Mouse (Mus musculus): ENCODE data around the gene Limd2. TPM values are rescaled to one million over a fixed set of nuclear protein-coding genes. Genes with fewer than 3 reads are reported as not detected.

Gene Limd2
- polyA plus RNA-seq, 1 experiment from 2014 or later: 207 TPM

- Histone ChIP-seq H3K36me3 (ENCODE audit: insufficient read depth, low read length) (peaks cover 19% of the 10 kb centered on the region; the same call in 1 of the 2 replicates), H3K27ac (ENCODE audit: low read length) (peak overlapping the region; percentile 91), H3K4me3 (ENCODE audit: low read length) (peak overlapping the region; percentile 75), H3K4me1 (ENCODE audit: insufficient read depth, low read length) (peaks cover 7% of the 10 kb centered on the region), H3K9me3 (ENCODE audit: low read length) (no peaks in the 10 kb centered on the region), H3K4me2 (replicated peaks; ENCODE audit: low read depth, low read length) (peak overlapping the region; percentile 83), H3K27me3 (ENCODE audit: insufficient read depth, low read length) (no peaks in the 10 kb centered on the region), H3K9ac (replicated peaks; ENCODE audit: low read length) (peak overlapping the region; percentile 78)
- under 1% methylated on average over 43 of the region's 44 CpGs for WGBS
- ATAC-seq (ENCODE audit: low FRiP score, low TSS enrichment): peak; percentile 99
Observed at GRCm38 (mm10) chr11:106193371-106194154, 32.9 kb upstream of the Limd2 start.

DNA sequence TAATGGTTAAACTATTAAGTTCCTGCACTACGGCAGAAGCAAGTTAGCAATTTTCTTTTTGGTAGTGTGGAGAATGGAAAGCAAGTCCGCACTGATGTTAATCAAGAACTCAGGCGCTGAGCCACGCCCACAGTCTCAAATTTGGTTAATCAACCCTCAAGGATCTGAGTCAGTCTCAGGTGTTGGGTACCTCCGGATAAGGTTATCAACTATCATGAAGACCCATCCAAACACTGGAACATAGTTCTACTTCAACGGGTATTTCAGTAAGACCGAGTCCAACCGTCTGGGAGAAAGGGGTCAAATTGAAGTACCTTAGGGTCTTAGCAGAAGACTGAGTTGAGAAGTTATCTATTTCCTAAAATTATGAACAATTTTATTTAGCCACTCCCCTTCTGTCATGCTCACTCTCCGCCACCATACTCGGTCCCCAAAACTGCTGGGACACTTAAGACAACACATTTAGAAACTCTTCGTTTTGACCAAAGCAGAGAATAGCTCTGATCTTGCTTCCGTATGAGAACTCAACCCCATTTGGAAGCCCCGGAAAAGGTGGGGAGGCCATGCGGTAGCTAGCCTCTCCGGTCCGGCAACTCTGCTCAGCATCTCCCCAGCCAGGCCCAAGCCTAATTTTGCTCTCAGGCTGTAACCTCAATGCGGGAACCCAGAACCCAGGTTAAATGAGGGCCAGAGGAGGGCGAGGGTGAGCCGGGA, 32.2 kb upstream of the Limd2 start:
- peak overlapping the region; percentile 89 for H3K27ac ChIP-seq (ENCODE audit: low read length)
- H3K4me3 ChIP-seq (ENCODE audit: low read length): peak overlapping the region; percentile 75
- ATAC-seq (ENCODE audit: low FRiP score, low TSS enrichment): peak; percentile 20
- peak overlapping the region; percentile 78 for H3K9ac ChIP-seq (replicated peaks; ENCODE audit: low read length)
- H3K36me3 ChIP-seq (ENCODE audit: insufficient read depth, low read length): peaks cover 11% of the 10 kb centered on the region; the same call in 1 of the 2 replicates
- H3K9me3 ChIP-seq (ENCODE audit: low read length): no peaks in the 10 kb centered on the region
- no peaks in the 10 kb centered on the region for H3K27me3 ChIP-seq (ENCODE audit: insufficient read depth, low read length)
- peaks cover 7% of the 10 kb centered on the region for H3K4me1 ChIP-seq (ENCODE audit: insufficient read depth, low read length)
- peak overlapping the region; percentile 83 for H3K4me2 ChIP-seq (replicated peaks; ENCODE audit: low read depth, low read length)
- 7% methylated on average over 19 of the region's 19 CpGs for WGBS

GRCm38 (mm10) chr11:106192241-106192640, 31.6 kb upstream of the Limd2 start:
- H3K9me3 ChIP-seq (ENCODE audit: low read length): no peaks in the 10 kb centered on the region
- H3K9ac ChIP-seq (replicated peaks; ENCODE audit: low read length): peak overlapping the region; percentile 42; the same call in 1 of the 2 replicates
- H3K4me1 ChIP-seq (ENCODE audit: insufficient read depth, low read length): peaks cover 7% of the 10 kb centered on the region
- peak overlapping the region; percentile 83 for H3K4me2 ChIP-seq (replicated peaks; ENCODE audit: low read depth, low read length)
- no peak for ATAC-seq (ENCODE audit: low FRiP score, low TSS enrichment)
- H3K27me3 ChIP-seq (ENCODE audit: insufficient read depth, low read length): no peaks in the 10 kb centered on the region
- 70% methylated on average over 5 of the region's 5 CpGs for WGBS
- peak overlapping the region; percentile 51; the same call in 1 of the 2 replicates for H3K27ac ChIP-seq (ENCODE audit: low read length)
- peaks cover 7% of the 10 kb centered on the region; the same call in 1 of the 2 replicates for H3K36me3 ChIP-seq (ENCODE audit: insufficient read depth, low read length)
- H3K4me3 ChIP-seq (ENCODE audit: low read length): peak overlapping the region; percentile 75

DNA sequence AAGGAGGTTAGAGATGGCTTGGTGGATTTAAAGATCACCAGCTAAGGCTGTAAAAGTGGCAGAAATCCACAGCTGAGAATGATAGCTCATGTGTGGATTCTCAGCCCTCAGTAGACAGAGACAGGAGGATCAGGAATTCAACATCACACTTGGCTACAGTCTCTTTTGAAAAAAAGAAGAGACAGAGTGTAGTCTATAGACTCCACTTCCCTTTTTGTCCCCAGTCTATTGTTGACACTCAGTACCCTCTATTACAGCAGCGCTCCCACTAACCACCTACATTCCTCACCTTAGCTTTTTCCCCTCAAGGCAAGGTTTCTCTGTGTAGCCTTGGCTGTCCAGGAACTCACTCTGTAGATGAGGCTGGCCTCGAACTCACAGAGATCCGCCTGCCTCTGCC, 31.1 kb upstream of the Limd2 start:
- 97% methylated on average over 3 of the region's 3 CpGs for WGBS
- ATAC-seq (ENCODE audit: low FRiP score, low TSS enrichment): no peak
- peaks cover 5% of the 10 kb centered on the region; the same call in 1 of the 2 replicates for H3K36me3 ChIP-seq (ENCODE audit: insufficient read depth, low read length)
- no peak overlapping the region for H3K27ac ChIP-seq (ENCODE audit: low read length)
- peaks cover 7% of the 10 kb centered on the region for H3K4me1 ChIP-seq (ENCODE audit: insufficient read depth, low read length)
- no peak overlapping the region for H3K9ac ChIP-seq (replicated peaks; ENCODE audit: low read length)
- no peak overlapping the region for H3K4me3 ChIP-seq (ENCODE audit: low read length)
- H3K27me3 ChIP-seq (ENCODE audit: insufficient read depth, low read length): no peaks in the 10 kb centered on the region
- H3K9me3 ChIP-seq (ENCODE audit: low read length): no peaks in the 10 kb centered on the region
- H3K4me2 ChIP-seq (replicated peaks; ENCODE audit: low read depth, low read length): no peak overlapping the region

DNA sequence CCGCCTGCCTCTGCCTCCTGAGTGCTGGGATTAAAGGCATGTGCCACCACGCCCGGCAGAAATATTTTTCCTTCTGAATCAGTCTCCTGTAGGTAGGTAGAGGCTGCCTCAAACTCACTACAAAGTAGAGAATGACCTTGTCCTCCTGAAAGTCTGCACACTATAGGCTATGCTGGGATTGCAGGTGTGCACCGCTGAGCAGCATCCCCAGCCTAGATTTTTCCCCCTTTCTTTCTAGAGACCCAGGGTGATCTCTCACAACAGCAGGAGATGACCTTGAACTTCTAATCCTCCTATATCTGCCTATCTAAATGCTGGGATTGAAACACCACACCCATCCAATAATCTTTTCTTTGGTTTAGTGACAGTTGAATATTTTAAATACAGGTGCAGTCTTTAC, 26.7 kb upstream of the Limd2 start:
- 86% methylated on average over 4 of the region's 4 CpGs for WGBS
- no peak overlapping the region for H3K27ac ChIP-seq (ENCODE audit: low read length)
- ATAC-seq (ENCODE audit: low FRiP score, low TSS enrichment): no peak
- no peaks in the 10 kb centered on the region for H3K9me3 ChIP-seq (ENCODE audit: low read length)
- H3K9ac ChIP-seq (replicated peaks; ENCODE audit: low read length): no peak overlapping the region
- H3K36me3 ChIP-seq (ENCODE audit: insufficient read depth, low read length): 0 out of 2 replicates have a peak, but pooled peaks cover 10% of the 10 kb centered on the region
- no peak overlapping the region for H3K4me2 ChIP-seq (replicated peaks; ENCODE audit: low read depth, low read length)
- H3K27me3 ChIP-seq (ENCODE audit: insufficient read depth, low read length): no peaks in the 10 kb centered on the region
- no peak overlapping the region for H3K4me3 ChIP-seq (ENCODE audit: low read length)
- H3K4me1 ChIP-seq (ENCODE audit: insufficient read depth, low read length): peaks cover 3% of the 10 kb centered on the region

DNA sequence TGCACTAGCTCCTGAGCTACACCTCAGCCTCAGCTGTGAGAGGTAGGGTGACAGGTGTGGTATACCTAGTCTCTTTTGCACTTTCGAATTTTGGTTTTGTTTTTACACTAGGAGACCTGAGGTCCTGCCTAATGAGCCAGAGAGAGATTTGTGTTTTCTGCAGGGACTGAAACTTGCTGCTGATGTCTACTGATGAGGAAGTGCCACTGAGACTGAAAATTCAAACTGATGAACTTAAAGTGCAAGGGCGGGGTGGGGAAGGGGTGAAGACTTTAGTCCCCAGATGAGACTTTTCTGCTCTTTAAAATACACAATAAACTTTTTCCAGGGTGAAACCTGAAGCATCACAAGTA, 19.8 kb upstream of the Limd2 start:
- Histone ChIP-seq H3K4me1 (ENCODE audit: insufficient read depth, low read length) (no peaks in the 10 kb centered on the region), H3K9me3 (ENCODE audit: low read length) (no peaks in the 10 kb centered on the region), H3K4me3 (ENCODE audit: low read length) (no peak overlapping the region), H3K4me2 (replicated peaks; ENCODE audit: low read depth, low read length) (no peak overlapping the region), H3K27me3 (ENCODE audit: insufficient read depth, low read length) (no peaks in the 10 kb centered on the region), H3K36me3 (ENCODE audit: insufficient read depth, low read length) (0 out of 2 replicates have a peak, but pooled peaks cover 7% of the 10 kb centered on the region), H3K27ac (ENCODE audit: low read length) (no peak overlapping the region), H3K9ac (replicated peaks; ENCODE audit: low read length) (no peak overlapping the region)
- ATAC-seq (ENCODE audit: low FRiP score, low TSS enrichment): no peak
- 72% methylated on average over 2 of the region's 2 CpGs for WGBS

DNA sequence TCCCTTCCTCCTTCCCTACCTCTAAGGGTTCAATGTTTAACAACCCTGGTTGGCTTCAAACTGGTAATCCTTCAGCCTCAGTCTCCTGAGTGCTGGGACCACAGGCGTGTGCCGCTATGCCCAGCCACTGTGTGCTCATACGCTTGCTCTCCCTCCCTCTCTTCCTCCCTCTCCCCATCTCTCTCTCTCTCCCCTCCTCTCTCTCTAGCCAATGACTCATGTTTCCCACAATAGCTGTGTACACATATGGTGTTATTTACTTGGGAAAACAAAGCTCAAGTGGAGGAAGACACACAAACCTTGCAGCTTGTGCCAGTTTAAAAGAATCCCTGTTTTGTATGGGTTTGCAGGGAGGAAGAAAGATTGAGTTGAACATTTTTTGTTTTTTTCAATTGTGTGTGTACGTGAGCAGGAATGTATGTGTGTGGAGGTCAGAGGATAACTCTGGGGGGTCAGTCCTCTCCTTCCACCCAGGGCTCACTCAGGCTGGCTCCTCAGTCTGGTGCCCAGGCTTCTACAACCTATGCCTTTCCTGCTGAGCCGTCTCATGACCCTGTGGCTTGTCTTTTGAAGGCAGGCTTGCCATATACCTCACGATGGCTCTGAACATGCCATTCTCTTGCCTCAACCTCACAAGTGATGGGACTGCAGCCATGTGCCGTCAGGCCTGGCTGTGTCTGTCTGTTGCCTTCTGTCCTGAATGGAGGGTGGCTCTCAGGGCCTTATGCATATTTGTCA, 19.2 kb upstream of the Limd2 start:
- ATAC-seq (ENCODE audit: low FRiP score, low TSS enrichment): no peak
- H3K36me3 ChIP-seq (ENCODE audit: insufficient read depth, low read length): 0 out of 2 replicates have a peak, but pooled peaks cover 7% of the 10 kb centered on the region
- 80% methylated on average over 7 of the region's 7 CpGs for WGBS

DNA sequence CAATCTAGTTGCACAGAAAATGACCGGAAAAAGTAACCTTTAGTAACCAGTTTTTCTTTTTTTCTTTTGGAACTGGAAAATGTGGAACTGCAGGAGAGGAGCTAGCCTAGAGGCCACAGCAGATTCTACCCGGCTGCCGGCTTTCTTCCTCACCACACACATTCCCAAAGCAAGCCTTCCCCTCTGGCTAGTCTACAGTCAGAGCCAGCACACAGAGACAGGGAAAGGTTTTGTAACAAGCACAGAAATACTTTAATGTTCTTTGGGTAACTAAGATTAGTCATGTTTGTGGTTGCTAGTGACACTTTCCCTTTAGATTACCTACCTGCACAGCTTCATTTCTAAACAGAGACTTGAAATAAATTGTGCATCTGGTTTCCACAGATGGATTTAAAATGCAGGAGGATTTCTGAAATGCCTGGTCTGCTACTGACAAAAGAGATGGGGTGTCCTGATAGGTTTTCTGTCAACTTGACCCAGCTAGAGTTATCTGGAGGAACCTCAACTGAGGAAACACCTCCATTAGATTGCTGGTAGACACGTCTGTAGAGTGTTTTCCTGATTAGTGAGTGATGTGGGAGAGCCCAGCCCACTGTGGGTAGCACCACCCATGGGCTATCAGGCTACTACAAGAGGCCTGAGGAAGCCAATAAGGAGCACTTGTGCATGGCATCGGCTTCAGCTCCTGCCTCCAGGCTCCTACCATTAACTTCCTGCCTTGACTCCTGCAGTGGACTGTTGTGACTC, 17.5 kb upstream of the Limd2 start:
- WGBS: 73% methylated on average over 5 of the region's 5 CpGs
- Histone ChIP-seq H3K4me2 (replicated peaks; ENCODE audit: low read depth, low read length) (no peak overlapping the region), H3K27ac (ENCODE audit: low read length) (no peak overlapping the region), H3K4me3 (ENCODE audit: low read length) (no peak overlapping the region), H3K9ac (replicated peaks; ENCODE audit: low read length) (no peak overlapping the region), H3K36me3 (ENCODE audit: insufficient read depth, low read length) (0 out of 2 replicates have a peak, but pooled peaks cover 5% of the 10 kb centered on the region), H3K4me1 (ENCODE audit: insufficient read depth, low read length) (no peaks in the 10 kb centered on the region), H3K27me3 (ENCODE audit: insufficient read depth, low read length) (no peaks in the 10 kb centered on the region), H3K9me3 (ENCODE audit: low read length) (no peaks in the 10 kb centered on the region)
- ATAC-seq (ENCODE audit: low FRiP score, low TSS enrichment): no peak

More for the DNA sequence above, 19.2 kb upstream of the Limd2 start:
- H3K9ac ChIP-seq (replicated peaks; ENCODE audit: low read length): no peak overlapping the region
- H3K4me2 ChIP-seq (replicated peaks; ENCODE audit: low read depth, low read length): no peak overlapping the region
- H3K9me3 ChIP-seq (ENCODE audit: low read length): no peaks in the 10 kb centered on the region
- no peak overlapping the region for H3K27ac ChIP-seq (ENCODE audit: low read length)
- H3K4me3 ChIP-seq (ENCODE audit: low read length): no peak overlapping the region
- H3K4me1 ChIP-seq (ENCODE audit: insufficient read depth, low read length): no peaks in the 10 kb centered on the region
- H3K27me3 ChIP-seq (ENCODE audit: insufficient read depth, low read length): no peaks in the 10 kb centered on the region

GRCm38 (mm10) chr11:106176372-106176771, 15.7 kb upstream of the Limd2 start:
- WGBS: 66% methylated on average over 5 of the region's 5 CpGs
- H3K4me3 ChIP-seq (ENCODE audit: low read length): no peak overlapping the region
- no peak overlapping the region for H3K9ac ChIP-seq (replicated peaks; ENCODE audit: low read length)
- no peaks in the 10 kb centered on the region for H3K4me1 ChIP-seq (ENCODE audit: insufficient read depth, low read length)
- 0 out of 2 replicates have a peak, but pooled peaks cover 4% of the 10 kb centered on the region for H3K36me3 ChIP-seq (ENCODE audit: insufficient read depth, low read length)
- no peak for ATAC-seq (ENCODE audit: low FRiP score, low TSS enrichment)
- H3K27me3 ChIP-seq (ENCODE audit: insufficient read depth, low read length): no peaks in the 10 kb centered on the region
- H3K9me3 ChIP-seq (ENCODE audit: low read length): no peaks in the 10 kb centered on the region
- no peak overlapping the region for H3K4me2 ChIP-seq (replicated peaks; ENCODE audit: low read depth, low read length)
- H3K27ac ChIP-seq (ENCODE audit: low read length): no peak overlapping the region

All from kidney, embryonic 16.5 days (tissue).